Mouse (Mus musculus) thymus, postnatal 0 days (tissue): ENCODE measurements around the gene Phactr2. TPM values are rescaled to one million over a fixed set of nuclear protein-coding genes. Genes with fewer than 3 reads are reported as not detected.

Experiments used
- DNase-seq: peaks from one replicate; pipeline ENCODE4 v3.0.0-alpha.2; 2015; ENCODE audit warnings: low spot score
- polyA plus RNA-seq: library from polyadenylated mRNA; unstranded; fragments of >200 nt; fragmentation: Nextera tagmentation; extraction: Ambion mirVana; gene quantifications from 2 replicates; pipeline ENCODE4 v1.2.1, GENCODE M21; 2015

Phactr2 gene
- polyA plus RNA-seq, 1 experiment from 2014 or later = 7.0 TPM

DNA sequence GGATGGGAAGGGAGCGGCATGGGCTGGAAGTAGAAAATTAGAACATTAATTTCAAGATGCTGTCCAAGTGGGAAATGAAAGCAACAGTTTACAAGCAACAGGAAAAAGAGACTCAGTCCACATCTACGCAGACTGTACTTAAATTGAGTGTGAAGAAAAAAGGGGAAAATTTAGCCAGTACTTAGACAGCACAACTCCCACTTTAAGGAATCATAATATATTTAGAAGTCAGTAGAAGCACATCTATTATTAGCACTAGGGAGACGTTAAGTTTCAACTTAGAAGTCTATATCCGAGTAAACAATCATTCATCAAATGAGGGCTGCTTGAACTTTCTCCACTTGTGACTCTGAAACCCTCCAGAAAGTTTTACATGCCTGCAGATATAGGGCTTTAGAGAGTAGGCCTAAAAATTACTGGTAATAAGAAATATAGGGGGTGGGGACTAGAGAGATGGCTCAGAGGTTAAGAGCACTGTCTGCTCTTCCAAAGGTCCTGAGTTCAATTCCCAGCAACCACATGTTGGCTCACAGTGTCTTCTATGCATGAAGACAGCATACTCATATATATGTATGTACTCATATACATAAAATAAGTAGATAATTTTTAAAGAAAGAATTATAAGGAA is 142.7 kb downstream of the Phactr2 start:
- no peak for DNase-seq

DNA sequence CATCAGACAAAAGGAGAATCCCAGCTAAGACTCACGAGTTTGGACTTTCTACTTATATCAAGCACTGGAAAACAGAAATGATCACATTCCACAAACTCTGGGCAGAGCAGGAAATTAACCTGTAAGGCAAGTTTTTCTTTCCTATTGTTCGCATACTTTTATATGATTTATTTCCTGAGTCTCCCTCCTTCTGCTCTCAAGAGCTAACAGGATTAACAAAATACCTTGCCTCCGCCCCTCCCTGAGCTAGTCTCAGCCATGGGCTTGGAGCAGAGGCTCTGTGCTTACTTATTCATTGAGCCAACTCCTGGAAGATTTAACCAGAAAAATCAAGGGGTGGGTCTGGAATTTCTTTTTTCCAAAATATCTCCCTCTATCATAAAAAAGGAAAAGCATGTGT is 145.6 kb downstream of the Phactr2 start:
- DNase-seq = no peak

DNA sequence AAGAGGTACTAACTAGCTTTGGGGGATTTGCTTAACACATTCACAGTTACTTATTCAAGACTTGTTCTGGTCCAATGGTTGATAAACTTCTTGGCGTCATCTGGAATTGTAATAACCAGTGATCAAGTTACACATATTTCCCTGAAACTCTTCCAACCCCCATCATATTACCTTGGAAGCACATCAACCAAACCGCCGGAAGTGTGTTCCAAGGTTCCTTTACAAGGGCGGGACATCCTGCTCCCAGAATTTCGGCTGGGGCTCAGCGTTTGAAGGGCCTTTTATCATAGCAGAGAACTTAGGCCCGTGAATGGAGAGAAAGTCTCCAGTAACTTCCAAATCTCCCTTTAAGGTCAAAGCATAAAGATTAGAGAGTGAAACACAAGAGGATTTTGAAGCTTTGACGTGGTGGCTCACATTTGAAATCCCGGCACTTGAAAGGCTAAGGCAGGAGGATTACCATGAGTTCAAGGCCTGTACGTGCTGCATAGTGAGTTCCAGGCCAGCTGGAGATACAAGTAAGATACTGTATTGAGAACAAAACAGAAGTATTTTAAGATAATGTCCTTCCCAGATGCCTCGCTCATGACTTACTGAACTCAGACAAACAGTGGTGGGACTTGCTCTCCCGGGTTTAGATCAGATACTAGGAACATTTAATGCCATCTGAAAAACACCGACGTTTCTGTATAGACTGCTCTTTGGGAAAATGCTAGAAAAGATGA is 147.9 kb downstream of the Phactr2 start:
- no peak for DNase-seq

DNA sequence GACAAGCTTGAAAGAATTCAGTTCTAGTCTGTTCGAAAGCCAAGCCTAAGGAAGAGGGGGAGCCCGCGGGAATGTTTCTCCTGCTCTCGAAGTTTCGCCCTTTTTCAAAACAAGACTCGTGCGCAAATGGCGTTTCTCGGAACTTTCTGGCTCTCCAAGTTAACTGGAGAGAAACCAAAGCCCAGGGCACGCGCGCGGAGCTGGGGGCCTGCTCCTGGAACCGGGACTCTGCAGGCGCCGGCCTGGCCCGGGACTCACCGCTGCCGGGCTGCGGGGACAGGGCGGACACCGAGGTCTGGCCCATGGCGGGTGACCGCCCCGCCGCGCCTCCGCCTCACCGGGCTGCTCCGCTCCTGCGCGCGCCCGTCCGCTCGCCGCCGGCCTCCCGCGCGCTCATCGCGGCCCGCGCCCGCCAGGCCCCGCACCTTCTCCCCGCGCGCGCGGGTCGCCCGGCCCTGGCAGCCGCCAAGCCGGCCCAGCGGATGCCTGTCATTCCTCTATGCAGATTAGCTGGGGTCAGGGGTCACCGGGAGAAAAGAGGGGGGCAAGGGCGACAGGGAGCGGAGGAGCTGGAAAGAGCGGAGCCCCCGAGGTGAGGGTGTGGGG is 150.3 kb downstream of the Phactr2 start:
- DNase-seq = peak; percentile 4

DNA sequence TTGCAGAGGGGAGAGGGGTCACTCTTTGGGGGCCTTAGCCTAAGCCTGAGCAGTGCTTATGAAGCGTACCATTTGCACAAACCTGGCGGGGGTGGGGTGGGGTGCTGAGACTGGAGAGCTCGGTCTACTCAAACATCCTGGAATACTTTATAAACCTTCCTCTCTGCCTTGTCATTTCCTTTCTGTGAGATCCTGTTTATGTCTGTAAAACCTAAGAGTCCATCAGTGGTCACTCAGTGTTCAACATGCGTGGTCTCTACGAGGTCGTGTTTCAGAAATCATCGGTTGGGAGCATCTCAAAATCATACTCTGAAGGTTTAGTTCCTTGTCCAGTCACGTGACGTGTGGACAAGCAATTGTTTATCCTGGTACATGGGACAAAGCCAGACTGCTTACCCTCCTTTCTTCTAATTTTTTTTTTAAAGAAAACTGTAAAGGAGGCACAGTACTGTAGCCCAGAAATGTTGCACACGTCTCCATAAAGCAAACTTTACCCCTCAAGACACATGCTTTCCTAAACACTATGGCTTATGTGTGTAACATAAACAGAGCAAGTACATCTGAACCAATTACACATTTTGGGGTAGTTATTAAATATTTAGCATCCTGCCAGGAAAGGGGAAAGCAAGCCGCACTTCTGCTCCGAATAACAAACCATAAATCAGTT is 150.9 kb downstream of the Phactr2 start:
- no peak for DNase-seq

DNA sequence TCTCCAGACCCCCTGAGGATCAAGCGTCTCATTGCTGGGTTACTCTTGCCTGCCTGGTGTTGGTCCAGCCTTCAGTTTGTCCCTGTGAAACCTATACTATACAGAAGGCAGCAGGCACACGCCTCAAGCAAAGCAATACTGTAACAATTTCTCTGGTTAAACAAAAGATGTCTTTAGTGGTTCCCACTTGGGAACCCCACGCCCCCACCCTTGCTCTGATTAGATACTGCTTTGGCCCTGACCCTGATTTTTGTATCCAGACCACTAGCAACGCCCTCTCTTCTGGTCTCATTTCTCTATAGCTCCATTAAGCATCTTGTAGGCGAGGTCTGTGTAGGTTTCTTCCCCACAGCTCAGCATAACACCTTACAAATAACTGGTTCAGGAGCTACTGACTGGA is 159.2 kb downstream of the Phactr2 start:
- DNase-seq = no peak

DNA sequence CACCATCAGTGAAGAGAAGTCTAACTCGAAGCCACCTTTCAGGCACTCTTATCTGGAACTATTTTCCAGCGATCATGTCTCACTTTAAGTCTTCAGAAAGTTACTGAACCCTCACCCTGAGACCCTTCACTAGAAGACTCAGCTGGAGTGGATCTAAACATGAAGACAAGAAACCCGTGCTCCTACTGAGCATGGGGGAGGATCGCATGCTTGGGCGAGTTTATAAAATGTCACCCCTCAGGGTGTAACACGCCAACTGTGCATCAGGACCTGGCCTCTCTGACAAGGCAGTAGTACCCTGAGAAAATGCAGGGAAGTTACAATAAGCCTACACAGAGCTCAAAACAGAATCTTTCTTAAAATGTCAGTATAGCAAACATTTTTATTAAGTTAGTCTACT is 161.6 kb downstream of the Phactr2 start:
- no peak for DNase-seq

DNA sequence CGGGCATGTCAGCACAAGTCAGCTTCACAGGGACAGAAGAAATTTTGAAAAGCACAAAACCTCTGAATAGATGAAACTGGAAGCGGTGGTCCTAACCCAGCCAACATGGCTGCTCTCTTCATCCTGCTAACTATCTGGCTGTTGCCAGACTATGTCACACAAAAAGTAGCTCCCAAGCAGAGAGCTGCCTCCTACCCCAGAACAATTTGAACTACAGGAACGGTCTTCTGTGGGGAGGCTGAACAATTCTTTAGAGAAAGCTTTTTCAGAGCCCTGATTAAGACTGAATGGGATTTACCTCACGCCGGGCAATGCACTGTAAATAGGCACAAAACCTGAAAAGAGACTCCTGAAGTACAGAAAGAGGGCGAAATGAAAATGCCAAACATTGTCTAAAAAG is 162.6 kb downstream of the Phactr2 start:
- DNase-seq = no peak

DNA sequence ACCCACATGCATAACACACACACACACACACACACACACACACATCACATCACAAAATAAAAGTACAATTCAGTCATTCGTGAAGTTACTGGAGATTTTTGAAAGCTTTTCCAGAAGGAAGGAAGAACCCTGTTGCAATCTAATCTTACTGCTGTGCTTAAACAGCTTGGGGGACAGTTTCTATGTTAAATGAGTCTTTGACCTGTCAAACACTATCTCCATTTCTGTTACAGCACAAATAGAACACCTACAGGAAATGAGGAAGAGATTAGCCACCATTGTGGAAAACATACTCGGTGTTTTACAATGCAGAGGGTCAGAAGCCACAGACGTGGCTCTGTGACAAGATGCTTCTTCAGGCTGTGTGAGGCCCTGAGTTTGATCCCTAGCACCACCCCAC is 164.1 kb downstream of the Phactr2 start:
- DNase-seq = no peak

DNA sequence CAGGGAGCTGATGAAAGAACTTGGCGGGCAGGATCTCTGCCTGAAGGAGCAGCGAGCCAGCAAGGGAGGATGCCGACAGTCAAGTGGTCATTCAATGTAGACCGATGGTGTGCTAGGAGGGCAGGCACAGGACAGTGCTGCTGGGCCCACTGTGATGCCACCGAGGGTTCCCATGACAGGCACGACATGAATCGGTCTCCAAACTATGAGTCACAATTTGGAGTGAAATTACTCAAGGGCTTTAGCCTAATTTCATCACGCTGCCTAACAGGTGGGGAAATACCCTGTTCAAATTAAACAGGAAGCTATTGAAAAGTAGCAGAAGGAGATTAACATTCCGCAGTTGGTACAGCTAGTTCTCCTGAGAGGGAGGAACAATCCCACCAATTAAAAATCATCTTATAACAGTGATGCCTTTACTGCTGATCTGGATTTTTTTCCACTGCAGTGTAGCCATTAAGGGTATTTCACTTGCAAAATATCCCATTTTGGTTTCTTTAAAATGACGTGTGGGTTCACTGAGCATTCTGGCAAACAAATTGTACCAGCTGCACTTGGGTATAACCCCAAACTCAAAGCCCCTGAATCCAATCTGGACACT is 169.5 kb downstream of the Phactr2 start:
- no peak for DNase-seq

DNA sequence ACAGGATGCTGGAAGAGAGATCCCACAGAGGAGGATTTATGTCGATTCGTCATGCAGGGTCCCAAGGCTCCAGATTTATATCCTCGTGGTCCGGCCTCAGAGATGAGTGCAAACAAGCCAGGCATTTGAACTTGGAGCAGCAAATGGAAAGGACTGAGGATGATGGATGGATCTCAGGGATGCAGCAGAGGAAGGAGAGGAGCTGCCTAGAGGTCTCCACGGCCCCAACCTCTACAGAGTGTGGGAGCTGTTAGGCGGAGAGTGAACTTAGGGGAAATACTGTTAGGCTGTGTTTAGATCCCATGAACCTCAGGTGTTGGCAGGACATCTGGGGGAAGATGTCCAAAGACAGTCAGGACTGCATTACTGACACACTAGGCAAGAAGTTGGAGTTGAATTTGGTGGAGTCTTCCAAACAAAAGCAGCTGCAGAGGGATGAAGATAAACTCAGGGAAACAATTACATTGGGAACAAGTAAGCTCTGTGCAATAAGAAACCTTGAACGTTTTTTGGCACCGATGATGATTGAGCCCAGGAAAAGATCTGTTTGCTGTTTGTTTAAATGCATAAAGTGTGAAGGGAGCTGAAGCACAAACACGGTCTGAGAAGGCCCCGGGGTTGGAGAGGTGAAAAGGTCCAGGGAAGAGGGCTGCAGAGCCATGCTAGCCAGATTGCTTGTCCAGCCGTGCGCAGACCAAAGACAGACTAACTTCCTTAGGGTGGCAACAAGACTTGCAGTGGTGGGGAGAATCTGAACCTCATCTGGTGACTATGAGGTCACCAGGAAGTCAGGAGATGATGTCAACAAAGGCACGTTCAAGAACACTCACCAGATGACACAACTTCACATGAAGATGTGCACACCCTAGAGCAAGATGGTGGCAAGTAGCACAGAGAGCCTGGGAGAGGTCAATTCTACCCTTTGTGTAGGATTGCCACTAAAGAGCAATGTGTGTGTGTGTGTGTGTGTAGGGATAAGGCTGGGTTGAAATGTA is 170.6 kb downstream of the Phactr2 start:
- no peak for DNase-seq

DNA sequence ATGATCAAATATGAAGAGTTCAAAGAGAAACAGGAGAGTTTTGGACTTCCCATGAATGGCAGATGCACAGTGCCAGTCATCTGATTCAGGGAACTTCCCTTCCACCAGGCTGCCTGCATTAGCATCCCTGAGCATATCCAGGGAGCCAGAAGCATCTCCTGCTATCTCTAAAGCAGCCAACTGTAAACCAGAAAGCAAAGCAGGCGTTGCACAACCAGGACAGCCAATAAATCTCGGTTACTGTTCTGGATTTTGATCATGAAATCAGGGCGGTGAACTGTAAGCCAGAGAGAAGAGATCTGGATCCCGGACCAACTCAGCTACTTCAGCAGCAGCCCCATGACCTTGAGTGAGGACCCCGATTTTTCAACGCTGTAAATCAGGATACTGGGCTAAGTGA is 173.6 kb downstream of the Phactr2 start:
- no peak for DNase-seq

DNA sequence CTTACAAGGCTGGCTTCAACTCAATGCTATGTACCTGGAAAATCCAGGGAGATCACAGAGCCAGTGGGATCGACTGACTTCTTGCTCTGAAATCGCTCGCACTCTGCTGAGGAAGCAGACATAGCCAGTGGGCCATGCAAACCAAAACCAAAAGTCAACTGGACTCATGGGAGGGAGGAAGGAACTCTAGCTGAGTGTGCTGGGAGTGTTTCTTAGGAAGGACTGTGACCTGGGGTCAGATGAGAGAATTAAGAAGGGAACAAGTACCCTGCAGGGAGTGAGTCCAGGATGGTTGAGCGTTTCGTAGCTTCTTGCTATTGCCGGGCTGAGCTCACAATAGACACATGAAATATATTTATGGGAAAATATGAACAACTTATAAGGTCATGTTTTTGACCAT is 174.0 kb downstream of the Phactr2 start:
- no peak for DNase-seq

DNA sequence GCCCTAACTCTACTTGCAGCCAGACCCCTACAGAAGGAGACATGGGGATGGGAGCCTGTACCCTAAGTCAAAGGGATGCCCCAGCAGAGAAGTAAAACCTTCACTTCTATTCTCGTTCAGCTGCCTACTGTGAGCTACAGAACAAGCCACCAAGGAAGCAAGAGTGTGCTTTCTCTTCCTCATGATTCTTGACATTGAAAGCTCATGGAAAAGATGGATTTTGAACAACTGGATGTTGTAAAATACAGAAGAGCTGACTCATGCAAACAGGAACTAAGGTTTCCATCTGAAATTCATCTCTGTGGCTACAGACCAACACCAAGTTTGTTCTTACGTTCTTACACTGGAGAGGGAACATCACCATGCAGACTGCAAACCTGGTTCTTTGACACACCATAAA is 179.3 kb downstream of the Phactr2 start:
- no peak for DNase-seq

DNA sequence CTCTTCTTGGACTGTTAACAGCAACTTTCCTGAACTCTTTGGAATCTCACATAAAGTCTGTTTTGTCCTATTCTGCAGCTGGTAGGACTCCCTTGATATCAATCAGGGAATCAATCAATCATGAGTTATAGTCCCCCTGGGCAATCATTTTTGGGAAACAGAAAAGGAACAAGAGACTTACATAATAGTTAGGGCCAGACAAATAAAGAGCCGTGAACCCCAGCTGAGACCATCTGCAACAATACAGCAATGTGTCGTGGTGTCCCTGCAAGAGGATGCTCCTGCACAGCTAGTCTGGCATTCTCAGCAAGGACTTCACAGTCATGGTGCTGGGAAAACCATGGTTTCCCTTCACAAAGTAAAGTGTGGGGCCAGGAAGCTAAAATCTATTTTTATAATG is 182.2 kb downstream of the Phactr2 start:
- DNase-seq = no peak

DNA sequence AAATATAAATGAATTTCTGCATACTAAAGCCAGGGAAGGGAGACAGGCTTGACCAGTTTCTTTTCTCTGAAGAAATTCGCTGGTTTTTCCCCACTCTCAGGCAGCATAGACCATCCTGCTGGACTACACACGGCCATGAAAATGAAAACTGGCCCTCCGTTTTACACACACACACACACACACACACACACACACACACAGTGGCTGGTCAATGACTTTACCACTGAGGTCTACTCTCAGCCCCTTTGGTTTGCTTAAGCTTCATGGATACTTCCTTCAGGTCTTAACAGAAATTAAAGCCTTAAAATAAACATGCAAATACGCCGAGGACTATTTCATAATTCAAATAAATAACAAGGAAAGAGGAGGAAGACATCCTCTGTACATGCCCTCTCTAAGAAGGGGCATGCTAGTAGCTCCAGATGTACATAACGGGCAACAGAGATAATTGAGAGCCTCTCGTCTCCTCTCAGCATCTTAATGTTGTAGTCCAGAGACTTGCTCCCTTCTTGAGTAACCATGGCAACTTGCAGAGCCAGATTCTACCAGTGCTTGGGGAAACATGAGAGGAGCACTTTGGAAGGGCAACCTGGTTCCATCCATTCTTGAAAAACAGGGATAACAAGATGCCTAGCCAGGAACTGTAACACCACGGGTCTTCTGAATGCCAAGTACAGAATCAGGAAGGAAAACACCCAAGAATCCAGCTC is 184.8 kb downstream of the Phactr2 start:
- DNase-seq = no peak

DNA sequence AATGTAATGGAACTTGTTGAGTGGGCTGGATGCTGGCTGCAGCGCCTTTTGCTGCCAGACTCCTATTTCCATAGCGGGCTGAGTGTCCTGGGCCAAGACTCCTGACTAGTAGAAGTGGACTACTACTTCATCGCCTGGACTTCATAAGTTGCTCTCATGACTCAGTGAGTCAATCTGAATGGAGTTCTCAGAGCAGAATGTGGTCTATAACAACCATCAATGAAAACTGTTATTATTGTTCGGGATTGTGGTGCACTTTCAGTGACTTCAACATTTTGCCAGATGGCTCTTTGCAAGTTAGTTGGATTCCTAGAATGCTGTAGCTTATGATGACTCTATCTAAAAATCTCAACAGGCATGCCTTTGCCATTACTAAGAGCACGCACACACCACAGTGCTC is 185.9 kb downstream of the Phactr2 start:
- DNase-seq = no peak

DNA sequence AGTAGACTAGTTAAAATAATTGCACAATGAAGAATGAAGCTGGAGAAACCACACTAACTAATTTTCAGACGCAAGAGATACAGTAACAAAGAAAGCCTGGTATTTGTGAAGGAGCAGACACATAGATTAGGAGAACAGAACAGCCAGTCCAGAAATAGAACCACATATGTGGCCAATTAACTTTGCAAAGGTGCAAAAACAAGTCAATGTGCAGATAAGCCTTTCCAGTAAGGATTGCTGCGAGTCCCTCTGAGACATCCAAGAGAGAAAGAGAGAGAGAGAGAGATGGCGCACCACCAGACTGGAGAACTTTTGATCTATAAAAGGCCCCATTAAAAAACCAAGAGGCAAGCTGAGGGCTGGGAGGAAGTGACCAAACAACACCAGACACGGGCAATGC is 190.8 kb downstream of the Phactr2 start:
- no peak for DNase-seq

DNA sequence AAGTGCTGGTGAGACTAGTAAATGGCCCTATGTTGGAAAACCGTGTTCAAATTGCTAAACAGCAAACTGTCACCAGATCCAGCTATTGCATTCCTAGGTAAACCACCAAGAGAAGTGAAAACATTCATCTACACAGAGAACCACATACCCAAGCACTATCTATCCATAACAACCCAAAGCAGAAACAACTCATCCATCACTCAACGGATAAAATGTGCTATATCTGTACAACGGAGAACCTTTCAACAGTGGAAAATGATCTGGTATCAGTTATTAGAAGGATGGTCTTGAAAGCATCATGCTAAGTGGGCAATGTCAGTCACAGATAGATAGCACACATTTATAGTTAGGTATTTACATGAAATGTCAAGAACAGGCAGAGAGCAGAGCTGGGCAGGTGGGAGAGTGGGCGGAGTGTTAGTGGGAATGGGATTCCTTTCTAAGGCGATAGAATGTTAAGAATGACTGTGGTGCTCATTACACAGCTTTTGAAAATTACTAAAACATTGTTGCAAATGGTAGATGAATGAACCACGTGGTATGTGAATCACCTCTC is 193.8 kb downstream of the Phactr2 start:
- DNase-seq = no peak

DNA sequence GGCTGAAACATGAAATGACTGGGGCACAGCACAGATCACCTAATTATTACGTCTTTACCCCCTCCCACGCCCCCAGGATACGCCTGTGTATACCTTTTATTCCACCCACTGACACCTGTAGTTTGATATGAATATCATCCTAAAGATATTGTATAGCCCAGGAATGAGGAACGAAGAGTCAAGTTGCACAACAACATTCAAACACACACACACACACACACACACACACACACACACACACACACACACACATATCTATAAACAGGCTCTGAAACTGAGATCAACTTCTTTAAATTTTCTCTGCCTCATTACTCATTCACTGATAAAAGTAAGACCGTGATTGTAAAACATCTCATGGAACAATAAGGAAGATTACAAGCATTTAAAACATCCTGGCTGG is 197.9 kb downstream of the Phactr2 start:
- DNase-seq = no peak
